Mouse (Mus musculus): ENCODE data around the gene Krtap5-4.
"Not testable (repeated sequence)": the region's sequence is repeated elsewhere in the genome, so short reads cannot be mapped to it uniquely, and the experiment has no call there.

Krtap5-4 gene

GRCm38 (mm10) chr7:142321637-142322306 lies 18.4 kb downstream of the Krtap5-4 start:
- DNase-seq (ENCODE audit: low spot score), result not testable (repeated sequence)

- DNase-seq (ENCODE audit: low spot score), result no peak
Measured at GRCm38 (mm10) chr7:142322641-142323040, 19.3 kb downstream of the Krtap5-4 start.

GRCm38 (mm10) chr7:142323396-142324117 lies 20.2 kb downstream of the Krtap5-4 start:
- no peak for DNase-seq (ENCODE audit: low spot score)

- peak; percentile 50 for DNase-seq (ENCODE audit: low spot score)
Measured at GRCm38 (mm10) chr7:142326714-142327445, 23.5 kb downstream of the Krtap5-4 start.

- peak; percentile 52 for DNase-seq (ENCODE audit: low spot score)
Measured at GRCm38 (mm10) chr7:142328507-142328906, 25.2 kb downstream of the Krtap5-4 start.

GRCm38 (mm10) chr7:142330271-142330724 lies 26.9 kb downstream of the Krtap5-4 start:
- peak; percentile 52 for DNase-seq (ENCODE audit: low spot score)

GRCm38 (mm10) chr7:142331281-142331680 lies 27.9 kb downstream of the Krtap5-4 start:
- no peak for DNase-seq (ENCODE audit: low spot score)

GRCm38 (mm10) chr7:142332741-142333140 lies 29.4 kb downstream of the Krtap5-4 start:
- not testable (repeated sequence) for DNase-seq (ENCODE audit: low spot score)

GRCm38 (mm10) chr7:142334246-142334645 lies 30.9 kb downstream of the Krtap5-4 start:
- peak; percentile 96 for DNase-seq (ENCODE audit: low spot score)

GRCm38 (mm10) chr7:142335151-142335550 lies 31.8 kb downstream of the Krtap5-4 start:
- DNase-seq (ENCODE audit: low spot score), result no peak

GRCm38 (mm10) chr7:142340269-142340970 lies 37.1 kb downstream of the Krtap5-4 start:
- DNase-seq (ENCODE audit: low spot score), result no peak

- no peak for DNase-seq (ENCODE audit: low spot score)
Measured at GRCm38 (mm10) chr7:142341564-142342246, 38.4 kb downstream of the Krtap5-4 start.

- no peak for DNase-seq (ENCODE audit: low spot score)
Measured at GRCm38 (mm10) chr7:142342247-142342640, 38.9 kb downstream of the Krtap5-4 start.

GRCm38 (mm10) chr7:142347542-142347941 lies 44.2 kb downstream of the Krtap5-4 start:
- DNase-seq (ENCODE audit: low spot score), result no peak

GRCm38 (mm10) chr7:142349308-142349961 lies 46.1 kb downstream of the Krtap5-4 start:
- DNase-seq (ENCODE audit: low spot score), result no peak

- DNase-seq (ENCODE audit: low spot score), result no peak
Measured at GRCm38 (mm10) chr7:142351569-142351968, 48.2 kb downstream of the Krtap5-4 start.

- no peak for DNase-seq (ENCODE audit: low spot score)
Measured at GRCm38 (mm10) chr7:142353854-142354253, 50.5 kb downstream of the Krtap5-4 start.

Measured in embryo, embryonic 10 days (tissue).